Mouse (Mus musculus) layer of hippocampus, adult 11-12 months (tissue): ENCODE data around the gene Ranbp9.

Experiments used
- DNase-seq: peaks from one replicate; pipeline ENCODE4 v3.0.0; 2022; ENCODE audit warnings: low spot score

Gene Ranbp9

DNA sequence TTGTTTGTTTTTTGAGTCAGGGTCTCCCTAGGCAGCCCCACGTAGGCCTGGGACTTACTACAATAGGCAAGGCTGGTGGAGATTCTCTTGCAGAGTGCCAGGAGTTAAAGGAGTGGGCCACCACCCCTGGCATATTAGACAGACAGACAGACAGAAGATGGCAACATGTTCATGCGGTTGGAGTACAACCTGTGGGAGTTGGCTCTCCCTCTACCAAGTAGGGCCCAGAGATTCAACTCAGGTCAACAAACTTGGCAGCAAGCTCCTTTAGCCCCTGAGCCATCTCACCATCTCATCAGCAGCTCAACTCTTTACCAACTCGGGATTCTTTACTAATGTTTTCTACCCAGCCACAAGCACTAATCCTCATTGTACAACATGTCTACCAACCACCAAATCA is 30.4 kb downstream of the Ranbp9 start:
- no peak for DNase-seq

DNA sequence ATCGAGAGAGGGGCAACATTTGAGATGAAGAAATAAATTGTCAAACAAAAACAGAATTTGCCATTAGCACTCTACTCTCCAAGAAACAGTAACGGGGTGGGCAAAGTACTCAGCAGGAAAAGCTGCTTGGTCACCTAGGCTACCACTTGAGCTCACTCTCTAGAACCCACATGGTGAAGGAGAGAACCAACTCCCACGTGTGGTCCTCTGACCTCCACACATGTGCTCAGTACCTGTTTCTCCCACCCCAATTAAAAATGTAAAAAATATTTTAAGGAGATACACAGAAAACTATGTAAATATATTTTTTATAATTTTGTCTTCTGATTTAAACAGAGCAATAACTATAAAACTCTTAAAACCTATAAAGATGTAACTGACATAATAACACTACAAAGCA is 33.4 kb downstream of the Ranbp9 start:
- DNase-seq: no peak

GRCm38 (mm10) chr13:43445754-43446153 is 35.3 kb downstream of the Ranbp9 start:
- no peak for DNase-seq

DNA sequence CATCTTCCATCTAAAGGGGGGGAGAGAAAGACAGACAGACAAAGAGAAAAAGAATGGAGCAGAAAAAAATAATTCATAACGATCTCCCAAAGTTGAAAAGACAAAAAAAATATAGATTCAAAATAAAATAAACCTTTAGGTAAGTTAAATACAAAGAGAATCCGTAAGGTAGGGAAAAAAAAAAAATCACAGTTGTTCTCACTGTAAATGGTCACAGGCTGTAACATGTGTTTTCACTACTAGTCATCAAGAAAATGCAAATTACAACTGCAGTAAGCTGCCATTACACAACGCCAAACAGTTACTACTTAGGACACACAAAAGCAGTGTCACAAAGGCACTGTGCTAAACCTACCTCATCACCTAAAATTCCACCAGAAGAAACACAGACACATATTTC is 36.4 kb downstream of the Ranbp9 start:
- no peak for DNase-seq

DNA sequence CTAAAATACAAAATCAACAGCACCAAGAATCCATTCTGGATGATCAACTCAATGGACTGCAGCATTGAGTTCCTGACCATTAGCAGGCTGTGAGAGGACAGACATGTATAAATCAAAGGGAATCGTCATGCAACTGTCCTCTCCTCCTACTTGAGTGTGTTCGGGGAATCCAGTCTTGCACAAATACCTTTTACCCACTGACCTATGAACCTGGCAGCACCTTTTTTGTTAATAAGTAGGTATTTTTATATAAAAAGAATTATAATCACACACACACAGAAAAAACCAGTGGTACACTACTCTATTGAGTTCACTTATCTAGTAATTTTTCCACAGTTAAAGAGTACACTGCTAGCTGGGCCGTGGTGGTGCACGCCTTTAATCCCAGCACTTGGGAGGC is 37.4 kb downstream of the Ranbp9 start:
- DNase-seq: no peak

DNA sequence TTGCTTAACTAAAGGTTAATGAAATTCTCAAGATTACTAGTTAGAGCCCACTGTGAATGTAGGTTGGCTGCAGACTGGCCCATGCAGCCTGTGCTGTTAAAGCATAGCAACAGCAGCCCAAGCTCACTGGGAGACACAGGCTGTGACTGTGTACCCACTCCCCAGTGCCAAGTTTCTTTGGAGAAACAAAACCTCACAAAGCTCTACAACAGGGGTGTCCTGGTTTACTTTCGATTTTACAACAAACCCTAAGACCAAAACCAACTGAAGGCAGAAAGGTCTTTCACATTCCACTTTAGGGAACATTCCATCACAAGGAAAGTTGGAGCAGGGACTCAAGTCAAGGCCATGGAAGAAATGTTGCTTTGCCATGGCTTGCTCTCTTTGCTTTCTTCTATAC is 38.5 kb downstream of the Ranbp9 start:
- DNase-seq: no peak

DNA sequence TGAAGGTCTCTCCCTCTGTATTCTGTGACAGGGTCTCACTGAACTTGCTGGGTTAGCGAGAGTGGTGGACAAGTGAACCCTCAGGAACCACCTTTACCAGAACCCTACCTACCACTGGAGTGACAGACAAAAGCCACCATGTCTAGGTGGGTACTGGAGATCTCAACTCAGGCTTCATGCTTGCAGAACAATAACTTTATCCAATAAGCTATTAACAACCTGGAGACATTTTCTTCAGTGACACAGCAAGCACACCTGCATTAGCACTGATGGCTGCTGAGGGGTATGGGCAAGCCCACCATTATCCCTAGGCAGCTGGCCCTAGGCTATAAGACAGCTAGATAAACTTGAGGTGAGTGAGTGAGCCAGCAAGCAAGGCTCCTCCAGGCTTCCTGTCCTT is 40.7 kb downstream of the Ranbp9 start:
- no peak for DNase-seq

DNA sequence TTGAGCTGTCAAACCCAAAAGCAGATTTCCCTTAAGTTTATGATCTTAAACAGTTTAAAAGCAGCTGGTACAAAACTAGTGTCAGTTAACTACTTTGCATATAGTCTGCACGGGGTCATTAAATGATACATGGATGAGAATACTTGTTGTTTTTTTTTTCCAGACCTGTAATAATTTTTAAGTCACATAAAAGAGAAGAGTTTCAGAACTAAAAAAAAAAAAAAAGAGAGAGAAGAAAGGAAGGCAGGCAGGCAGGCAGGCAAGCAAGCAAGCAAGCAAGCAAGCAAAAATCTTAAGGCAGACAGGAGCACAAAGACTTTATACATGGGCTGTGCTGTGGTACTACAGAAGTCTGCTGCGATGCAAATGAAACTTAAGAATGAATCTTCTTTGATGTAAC is 47.7 kb downstream of the Ranbp9 start:
- no peak for DNase-seq

GRCm38 (mm10) chr13:43428436-43428835 is 52.6 kb downstream of the Ranbp9 start:
- DNase-seq: no peak

DNA sequence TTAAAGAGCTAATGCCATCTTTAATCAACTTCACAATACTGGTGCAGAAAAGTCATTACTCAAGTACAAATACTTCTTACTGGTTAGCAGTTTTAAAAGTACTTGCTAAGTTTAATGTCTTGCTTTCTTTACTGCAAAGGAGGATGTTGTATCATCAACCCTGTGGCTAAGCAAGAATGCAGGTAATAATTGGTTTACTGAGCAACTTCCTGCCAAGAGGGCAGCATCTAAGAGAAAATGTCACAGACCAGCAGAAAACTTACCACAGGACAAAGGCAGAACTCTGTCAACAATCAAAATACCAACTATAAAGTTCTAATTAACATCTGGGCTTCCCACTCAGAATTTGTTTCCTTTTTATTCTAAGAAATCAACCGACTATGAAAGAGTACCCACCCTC is 65.8 kb downstream of the Ranbp9 start:
- no peak for DNase-seq

DNA sequence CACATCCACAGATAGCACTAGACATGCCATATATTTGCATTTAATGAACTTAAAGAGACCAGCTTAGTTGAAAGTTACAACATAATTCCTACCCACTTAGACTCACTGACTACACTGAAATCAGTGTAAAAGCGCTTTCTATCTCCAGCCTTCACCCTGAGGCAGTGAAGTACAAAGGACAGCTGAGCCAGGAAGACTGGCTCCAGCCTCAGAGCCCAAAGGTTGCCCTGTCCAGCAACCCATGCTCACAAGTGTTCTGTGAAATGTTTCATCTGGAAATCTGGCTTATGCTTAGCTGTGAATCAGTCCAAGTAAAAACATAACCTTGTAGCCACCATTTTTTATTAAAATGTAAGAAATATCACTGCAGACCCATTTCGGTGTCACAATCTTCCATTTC is 67.5 kb downstream of the Ranbp9 start:
- DNase-seq: no peak

- DNase-seq: no peak
Measured at GRCm38 (mm10) chr13:43412311-43412710, 68.8 kb downstream of the Ranbp9 start.

DNA sequence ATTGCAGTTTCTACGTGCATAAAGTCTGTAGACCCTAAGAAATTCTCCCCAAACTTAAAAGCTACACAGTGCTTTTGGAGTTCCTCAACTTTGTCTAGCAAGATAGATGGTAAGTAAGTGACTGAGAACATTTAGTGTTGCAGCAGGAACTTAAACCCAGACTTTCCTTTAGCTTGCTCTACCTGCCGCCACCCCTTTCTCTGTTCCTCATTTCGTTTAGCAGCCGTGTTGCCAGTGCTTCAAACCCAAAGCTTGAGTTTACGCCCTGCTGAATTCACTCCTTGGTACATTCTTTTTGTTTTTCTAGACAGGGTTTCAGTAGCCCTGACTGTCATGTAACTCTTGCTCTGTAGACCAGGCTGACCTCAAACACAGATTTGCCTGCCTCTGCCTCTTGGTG is 81.5 kb downstream of the Ranbp9 start:
- DNase-seq: no peak

- DNase-seq: peak; percentile 94
Measured at GRCm38 (mm10) chr13:43398297-43399080, 82.6 kb downstream of the Ranbp9 start, which contains the start of gene Nol7. Gene Nol7, plus strand, starts transcription at chr13:43398390.

DNA sequence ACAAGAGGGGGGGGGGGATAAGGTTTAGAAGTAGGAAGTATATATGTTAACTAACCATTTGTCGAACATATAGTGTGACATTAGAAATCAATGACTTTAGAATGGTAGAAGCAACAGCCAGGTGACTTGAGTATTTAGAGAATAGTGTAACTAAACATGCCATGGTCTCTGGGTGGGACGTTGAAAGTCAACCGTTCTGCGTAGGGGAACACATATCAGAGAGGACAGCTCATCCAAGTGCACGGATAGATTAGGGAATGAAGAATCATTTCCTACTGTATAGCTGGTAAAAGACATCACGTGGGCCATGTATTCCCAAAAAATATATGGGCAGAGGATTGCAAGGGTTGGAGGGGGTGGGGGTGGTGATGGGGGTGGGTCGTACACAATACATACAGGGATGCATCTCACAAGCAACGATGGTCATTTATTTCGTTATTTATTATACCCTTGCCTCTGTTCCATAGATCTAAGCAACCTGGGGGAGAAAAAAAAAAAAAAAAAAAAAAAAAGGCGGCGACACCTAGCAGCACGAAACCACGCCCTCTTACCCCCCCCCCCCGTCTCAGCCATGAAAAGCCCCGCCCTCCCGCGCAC is 83.3 kb downstream of the Ranbp9 start:
- DNase-seq: no peak

- DNase-seq: no peak
Measured at GRCm38 (mm10) chr13:43385321-43385720, 95.8 kb downstream of the Ranbp9 start.

- DNase-seq: no peak
Measured at GRCm38 (mm10) chr13:43379989-43380388, 101.1 kb downstream of the Ranbp9 start.

- DNase-seq: no peak
Measured at GRCm38 (mm10) chr13:43374918-43375432, 106.1 kb downstream of the Ranbp9 start.

- DNase-seq: no peak
Measured at GRCm38 (mm10) chr13:43374205-43374604, 106.9 kb downstream of the Ranbp9 start.

DNA sequence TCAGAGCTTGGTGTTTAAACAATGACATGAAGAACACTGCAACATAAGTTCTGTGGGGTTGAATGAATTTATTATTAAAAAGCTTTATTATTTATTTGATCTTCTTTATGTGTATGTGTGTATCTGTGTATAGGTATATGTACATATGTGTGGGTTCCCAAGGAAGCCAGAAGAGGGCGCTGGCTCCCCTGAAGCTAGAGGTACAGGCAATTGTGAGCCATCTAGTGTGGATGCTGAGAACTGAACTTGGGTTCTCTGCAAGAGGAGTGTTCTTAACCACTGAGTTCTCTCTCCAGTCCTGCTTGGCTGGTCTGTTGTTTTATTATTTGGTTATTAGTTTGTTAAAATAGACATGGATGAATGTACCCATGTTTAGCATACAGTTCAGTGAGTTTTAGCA is 108.2 kb downstream of the Ranbp9 start:
- no peak for DNase-seq

GRCm38 (mm10) chr13:43370063-43370462 is 111.0 kb downstream of the Ranbp9 start:
- no peak for DNase-seq

DNA sequence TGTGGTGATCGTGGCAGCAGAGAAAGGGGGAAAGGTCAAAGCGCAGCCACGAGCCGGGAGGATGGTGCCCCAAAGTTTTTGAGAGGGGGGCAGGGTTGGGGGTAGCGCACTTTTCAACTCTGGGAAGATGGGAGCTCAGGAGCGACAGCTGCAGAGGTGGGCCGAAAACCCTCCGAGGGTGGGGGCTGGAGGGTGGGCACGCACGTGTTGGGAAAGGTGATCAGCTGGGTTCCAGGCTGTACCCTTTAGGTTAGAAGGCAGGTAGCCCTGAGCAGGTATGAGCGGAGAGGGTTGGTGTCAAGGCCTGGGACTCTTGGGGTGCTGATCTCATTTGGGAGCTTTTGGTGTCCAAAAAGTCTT is 115.3 kb downstream of the Ranbp9 start:
- DNase-seq: no peak

DNA sequence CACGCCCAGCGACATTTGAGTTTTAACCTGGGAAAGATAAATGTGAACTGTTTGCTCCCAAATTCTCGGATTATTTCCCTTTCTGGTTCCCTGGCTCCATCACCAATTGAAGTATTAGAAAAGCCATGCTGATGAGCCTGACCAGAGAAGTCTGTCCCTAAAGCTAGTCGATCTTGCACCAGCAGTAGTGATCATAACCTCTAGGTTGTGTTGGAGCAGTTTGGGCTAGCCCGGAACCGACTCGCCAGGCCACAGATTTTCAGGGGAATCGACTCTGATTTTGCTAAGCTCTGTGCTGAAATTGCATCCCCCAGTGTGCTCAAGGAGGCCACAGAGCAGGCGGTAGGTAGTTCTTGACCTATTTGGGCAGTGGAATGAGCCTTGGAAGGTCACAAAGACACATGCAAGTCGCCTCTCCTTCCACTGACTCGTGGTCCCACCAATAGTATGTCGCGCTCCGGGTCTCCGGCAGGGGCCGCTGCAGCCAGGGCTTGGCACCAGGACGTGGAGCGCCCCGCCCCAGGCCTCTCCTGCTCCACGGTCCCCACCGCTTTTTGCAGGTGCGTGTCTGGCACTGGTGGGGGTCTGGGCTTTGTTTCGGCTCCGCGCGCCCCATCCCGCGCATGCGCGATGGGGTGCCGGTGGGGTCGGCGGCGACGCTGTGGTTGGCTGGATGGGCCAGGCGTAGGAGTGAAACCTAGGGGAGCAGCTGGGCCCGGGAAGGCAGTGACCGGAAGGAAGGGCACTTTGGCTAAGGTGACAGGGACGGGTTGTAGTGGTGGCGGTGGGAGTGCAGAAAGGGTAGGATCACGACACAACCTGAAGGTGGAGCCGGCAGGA is 115.9 kb downstream of the Ranbp9 start, which contains the start of gene Sirt5:
Gene Sirt5 (plus strand): TSS at position 512 of the 840 bp plus-strand sequence.
- DNase-seq: peak; percentile 86
